Mouse (Mus musculus): ENCODE data around the gene 2210016L21Rik. TPM values are rescaled to one million over a fixed set of nuclear protein-coding genes. Genes with fewer than 3 reads are reported as not detected.
A peak's percentile ranks its signal among the peaks of the same experiment; 100 is the strongest.
"Not testable (repeated sequence)": the region's sequence is repeated elsewhere in the genome, so short reads cannot be mapped to it uniquely, and the experiment has no call there.

The 2210016L21Rik gene
- polyA plus RNA-seq, 1 experiment from 2014 or later = 62.8 TPM

- H3K9ac ChIP-seq; H3K27ac ChIP-seq; H3K27me3 ChIP-seq; H3K9me3 ChIP-seq (replicated peaks); H3K4me3 ChIP-seq (replicated peaks); ATAC-seq (replicated peaks; ENCODE audit: low FRiP score); H3K4me2 ChIP-seq; H3K36me3 ChIP-seq; H3K4me1 ChIP-seq: not testable (repeated sequence)
- WGBS = 94% methylated on average over 5 of the region's 5 CpGs
These were observed 24.6 kb upstream of the 2210016L21Rik start for GRCm38 (mm10) chr5:114917357-114917756.

- WGBS = 66% methylated on average over 19 of the region's 19 CpGs
- Histone ChIP-seq H3K27ac (0 out of 2 replicates have a peak overlapping the region, but pooled peaks have one; percentile 24), H3K4me3 (replicated peaks) (no peak overlapping the region), H3K9me3 (replicated peaks) (no peaks in the 10 kb centered on the region), H3K27me3 (no peaks in the 10 kb centered on the region), H3K4me1 (peaks cover 27% of the 10 kb centered on the region), H3K36me3 (no peaks in the 10 kb centered on the region), H3K9ac (no peak overlapping the region), H3K4me2 (peak overlapping the region; percentile 1; the same call in 1 of the 2 replicates)
- ATAC-seq (replicated peaks; ENCODE audit: low FRiP score) = no peak
These were observed 20.2 kb upstream of the 2210016L21Rik start for GRCm38 (mm10) chr5:114921551-114922365.

GRCm38 (mm10) chr5:114922366-114922731 is 19.6 kb upstream of the 2210016L21Rik start:
- Histone ChIP-seq H3K36me3 (no peaks in the 10 kb centered on the region), H3K9me3 (replicated peaks) (no peaks in the 10 kb centered on the region), H3K9ac (no peak overlapping the region), H3K4me2 (peak overlapping the region; percentile 1; the same call in 1 of the 2 replicates), H3K27me3 (no peaks in the 10 kb centered on the region), H3K27ac (0 out of 2 replicates have a peak overlapping the region, but pooled peaks have one; percentile 24), H3K4me3 (replicated peaks) (no peak overlapping the region), H3K4me1 (peaks cover 32% of the 10 kb centered on the region)
- WGBS = 59% methylated on average over 10 of the region's 10 CpGs
- ATAC-seq (replicated peaks; ENCODE audit: low FRiP score) = no peak

- Histone ChIP-seq H3K36me3 (no peaks in the 10 kb centered on the region), H3K27ac (0 out of 2 replicates have a peak within 1 kb of the TSS, but pooled peaks have one; percentile 24), H3K9ac (no peak within 1 kb of the TSS), H3K9me3 (replicated peaks) (no peaks in the 10 kb centered on the region), H3K4me3 (replicated peaks) (peak within 1 kb of the TSS; percentile 39), H3K27me3 (no peaks in the 10 kb centered on the region), H3K4me1 (peaks cover 32% of the 10 kb centered on the region), H3K4me2 (peak within 1 kb of the TSS; percentile 60)
- 21% methylated on average over 15 of the region's 15 CpGs for WGBS
- peak; percentile 47 for ATAC-seq (replicated peaks; ENCODE audit: low FRiP score)
These were observed 18.9 kb upstream of the 2210016L21Rik start, which contains the start of gene Oasl1 for GRCm38 (mm10) chr5:114922998-114923473. Oasl1 (plus strand) TSS chr5:114923240.

GRCm38 (mm10) chr5:114926153-114926684 is 15.7 kb upstream of the 2210016L21Rik start:
- Histone ChIP-seq H3K9me3 (replicated peaks) (no peaks in the 10 kb centered on the region), H3K9ac (no peak overlapping the region), H3K4me3 (replicated peaks) (no peak overlapping the region), H3K27ac (peak overlapping the region; percentile 66; the same call in 1 of the 2 replicates), H3K4me2 (no peak overlapping the region), H3K4me1 (peaks cover 34% of the 10 kb centered on the region), H3K36me3 (no peaks in the 10 kb centered on the region), H3K27me3 (no peaks in the 10 kb centered on the region)
- ATAC-seq (replicated peaks; ENCODE audit: low FRiP score) = no peak
- 73% methylated on average over 1 of the region's 1 CpGs for WGBS

GRCm38 (mm10) chr5:114926753-114927152 is 15.2 kb upstream of the 2210016L21Rik start:
- H3K27ac ChIP-seq = peak overlapping the region; percentile 66; the same call in 1 of the 2 replicates
- peak; percentile 41 for ATAC-seq (replicated peaks; ENCODE audit: low FRiP score)
- H3K9ac ChIP-seq = no peak overlapping the region
- H3K4me2 ChIP-seq = no peak overlapping the region
- no peaks in the 10 kb centered on the region for H3K9me3 ChIP-seq (replicated peaks)
- H3K4me3 ChIP-seq (replicated peaks) = no peak overlapping the region
- WGBS = 55% methylated on average over 9 of the region's 9 CpGs
- H3K36me3 ChIP-seq = no peaks in the 10 kb centered on the region
- H3K4me1 ChIP-seq = peaks cover 32% of the 10 kb centered on the region
- no peaks in the 10 kb centered on the region for H3K27me3 ChIP-seq

GRCm38 (mm10) chr5:114931626-114932025 is 10.3 kb upstream of the 2210016L21Rik start:
- 56% methylated on average over 5 of the region's 5 CpGs for WGBS
- ATAC-seq (replicated peaks; ENCODE audit: low FRiP score) = no peak

GRCm38 (mm10) chr5:114933206-114933605 is 8.8 kb upstream of the 2210016L21Rik start:
- no peak for ATAC-seq (replicated peaks; ENCODE audit: low FRiP score)
- no peaks in the 10 kb centered on the region for H3K9me3 ChIP-seq (replicated peaks)
- H3K9ac ChIP-seq = no peak overlapping the region
- no peak overlapping the region for H3K4me3 ChIP-seq (replicated peaks)
- H3K4me2 ChIP-seq = no peak overlapping the region
- no peak overlapping the region for H3K27ac ChIP-seq
- H3K4me1 ChIP-seq = 0 out of 2 replicates have a peak, but pooled peaks cover 2% of the 10 kb centered on the region
- no peaks in the 10 kb centered on the region for H3K27me3 ChIP-seq
- H3K36me3 ChIP-seq = no peaks in the 10 kb centered on the region
- 84% methylated on average over 8 of the region's 8 CpGs for WGBS

More at GRCm38 (mm10) chr5:114931626-114932025, 10.3 kb upstream of the 2210016L21Rik start:
- H3K27me3 ChIP-seq = no peaks in the 10 kb centered on the region
- H3K9ac ChIP-seq = no peak overlapping the region
- no peak overlapping the region for H3K27ac ChIP-seq
- H3K4me3 ChIP-seq (replicated peaks) = no peak overlapping the region
- H3K4me2 ChIP-seq = no peak overlapping the region
- H3K9me3 ChIP-seq (replicated peaks) = no peaks in the 10 kb centered on the region
- peaks cover 8% of the 10 kb centered on the region for H3K4me1 ChIP-seq
- H3K36me3 ChIP-seq = no peaks in the 10 kb centered on the region

- WGBS = 19% methylated on average over 3 of the region's 3 CpGs
- no peak overlapping the region for H3K27ac ChIP-seq
- no peak overlapping the region for H3K4me2 ChIP-seq
- no peak for ATAC-seq (replicated peaks; ENCODE audit: low FRiP score)
- no peaks in the 10 kb centered on the region for H3K36me3 ChIP-seq
- no peak overlapping the region for H3K9ac ChIP-seq
- H3K4me1 ChIP-seq = no peaks in the 10 kb centered on the region
- no peaks in the 10 kb centered on the region for H3K9me3 ChIP-seq (replicated peaks)
- no peaks in the 10 kb centered on the region for H3K27me3 ChIP-seq
- H3K4me3 ChIP-seq (replicated peaks) = no peak overlapping the region
These were observed 6.1 kb upstream of the 2210016L21Rik start for GRCm38 (mm10) chr5:114935838-114936237.

- H3K36me3 ChIP-seq; H3K9me3 ChIP-seq (replicated peaks); H3K27me3 ChIP-seq; H3K4me3 ChIP-seq (replicated peaks); H3K27ac ChIP-seq; H3K9ac ChIP-seq; H3K4me2 ChIP-seq; ATAC-seq (replicated peaks; ENCODE audit: low FRiP score): not testable (repeated sequence)
- H3K4me1 ChIP-seq = peaks cover 13% of the 10 kb centered on the region
- 69% methylated on average over 3 of the region's 3 CpGs for WGBS
These were observed 820 bp upstream of the 2210016L21Rik start for GRCm38 (mm10) chr5:114941138-114941537.

GRCm38 (mm10) chr5:114942766-114943130 is 790 bp downstream of the 2210016L21Rik start:
- Histone ChIP-seq H3K27me3 (no peaks in the 10 kb centered on the region), H3K4me3 (replicated peaks) (peak overlapping the region; percentile 83), H3K36me3 (peaks cover 25% of the 10 kb centered on the region), H3K27ac (peak overlapping the region; percentile 92; the same call in 1 of the 2 replicates), H3K9me3 (replicated peaks) (no peaks in the 10 kb centered on the region), H3K9ac (peak overlapping the region; percentile 80), H3K4me1 (peaks cover 13% of the 10 kb centered on the region), H3K4me2 (peak overlapping the region; percentile 72)
- no peak for ATAC-seq (replicated peaks; ENCODE audit: low FRiP score)
- 39% methylated on average over 4 of the region's 4 CpGs for WGBS

GRCm38 (mm10) chr5:114945072-114945471 is 3.1 kb downstream of the 2210016L21Rik start:
- Histone ChIP-seq H3K9ac (no peak overlapping the region), H3K4me1 (peaks cover 18% of the 10 kb centered on the region), H3K36me3 (peaks cover 49% of the 10 kb centered on the region), H3K4me3 (replicated peaks) (no peak overlapping the region), H3K4me2 (no peak overlapping the region), H3K27me3 (no peaks in the 10 kb centered on the region), H3K9me3 (replicated peaks) (no peaks in the 10 kb centered on the region), H3K27ac (no peak overlapping the region)
- 86% methylated on average over 10 of the region's 10 CpGs for WGBS
- no peak for ATAC-seq (replicated peaks; ENCODE audit: low FRiP score)
